Mouse (Mus musculus): ENCODE results near the gene Arid1b. TPM values are rescaled to one million over a fixed set of nuclear protein-coding genes. Genes with fewer than 3 reads are reported as not detected.

Arid1b gene
- polyA plus RNA-seq, 1 experiment from 2014 or later, result 12.4 TPM

GRCm38 (mm10) chr17:5377930-5378310, 383.8 kb downstream of the Arid1b start:
- peaks cover 6% of the 10 kb centered on the region; the same call in 1 of the 2 replicates for H3K4me1 ChIP-seq (ENCODE audit: control insufficient read depth, insufficient read depth, low read length)
- no peak for ATAC-seq (ENCODE audit: low read depth)
- peak overlapping the region; percentile 18; the same call in 1 of the 2 replicates for H3K4me2 ChIP-seq (ENCODE audit: low read depth, low read length)
- no peaks in the 10 kb centered on the region for H3K27me3 ChIP-seq (replicated peaks; ENCODE audit: control insufficient read depth, insufficient read depth, low read length)
- H3K9me3 ChIP-seq (ENCODE audit: control insufficient read depth, low read length), result no peaks in the 10 kb centered on the region
- peak; percentile 58 for DNase-seq (ENCODE audit: low spot score)
- no peaks in the 10 kb centered on the region for H3K36me3 ChIP-seq (ENCODE audit: control insufficient read depth, insufficient read depth, low read length)
- no peak overlapping the region for H3K27ac ChIP-seq (replicated peaks; ENCODE audit: low read depth, low read length)
- 30% methylated on average over 7 of the region's 7 CpGs for WGBS
- no peak overlapping the region for H3K4me3 ChIP-seq (ENCODE audit: low read depth, low read length)
- no peak overlapping the region for H3K9ac ChIP-seq (ENCODE audit: low read depth, low read length)

- H3K36me3 ChIP-seq (ENCODE audit: control insufficient read depth, insufficient read depth, low read length), result no peaks in the 10 kb centered on the region
- no peaks in the 10 kb centered on the region for H3K27me3 ChIP-seq (replicated peaks; ENCODE audit: control insufficient read depth, insufficient read depth, low read length)
- WGBS, result 96% methylated on average over 1 of the region's 1 CpGs
- no peaks in the 10 kb centered on the region for H3K4me1 ChIP-seq (ENCODE audit: control insufficient read depth, insufficient read depth, low read length)
- no peak overlapping the region for H3K9ac ChIP-seq (ENCODE audit: low read depth, low read length)
- ATAC-seq (ENCODE audit: low read depth) (no peak), DNase-seq (ENCODE audit: low spot score) (no peak)
- H3K4me3 ChIP-seq (ENCODE audit: low read depth, low read length), result no peak overlapping the region
- H3K9me3 ChIP-seq (ENCODE audit: control insufficient read depth, low read length), result no peaks in the 10 kb centered on the region
- H3K27ac ChIP-seq (replicated peaks; ENCODE audit: low read depth, low read length), result no peak overlapping the region
- H3K4me2 ChIP-seq (ENCODE audit: low read depth, low read length), result no peak overlapping the region
Observed at GRCm38 (mm10) chr17:5385694-5386093, 391.6 kb downstream of the Arid1b start.

- WGBS, result 86% methylated on average over 12 of the region's 12 CpGs
- Histone ChIP-seq H3K4me1 (ENCODE audit: control insufficient read depth, insufficient read depth, low read length) (no peaks in the 10 kb centered on the region), H3K27me3 (replicated peaks; ENCODE audit: control insufficient read depth, insufficient read depth, low read length) (no peaks in the 10 kb centered on the region), H3K4me3 (ENCODE audit: low read depth, low read length) (no peak overlapping the region), H3K9me3 (ENCODE audit: control insufficient read depth, low read length) (no peaks in the 10 kb centered on the region), H3K4me2 (ENCODE audit: low read depth, low read length) (no peak overlapping the region), H3K9ac (ENCODE audit: low read depth, low read length) (no peak overlapping the region), H3K27ac (replicated peaks; ENCODE audit: low read depth, low read length) (no peak overlapping the region), H3K36me3 (ENCODE audit: control insufficient read depth, insufficient read depth, low read length) (no peaks in the 10 kb centered on the region)
- ATAC-seq (ENCODE audit: low read depth) (no peak), DNase-seq (ENCODE audit: low spot score) (no peak)
Observed at GRCm38 (mm10) chr17:5386885-5387545, 392.9 kb downstream of the Arid1b start.

- H3K27ac ChIP-seq (replicated peaks; ENCODE audit: low read depth, low read length), result no peak overlapping the region
- no peaks in the 10 kb centered on the region for H3K27me3 ChIP-seq (replicated peaks; ENCODE audit: control insufficient read depth, insufficient read depth, low read length)
- H3K4me3 ChIP-seq (ENCODE audit: low read depth, low read length), result no peak overlapping the region
- no peak overlapping the region for H3K4me2 ChIP-seq (ENCODE audit: low read depth, low read length)
- H3K4me1 ChIP-seq (ENCODE audit: control insufficient read depth, insufficient read depth, low read length), result no peaks in the 10 kb centered on the region
- DNase-seq (ENCODE audit: low spot score) (no peak), ATAC-seq (ENCODE audit: low read depth) (no peak)
- H3K36me3 ChIP-seq (ENCODE audit: control insufficient read depth, insufficient read depth, low read length), result no peaks in the 10 kb centered on the region
- 79% methylated on average over 3 of the region's 3 CpGs for WGBS
- H3K9ac ChIP-seq (ENCODE audit: low read depth, low read length), result no peak overlapping the region
- no peaks in the 10 kb centered on the region for H3K9me3 ChIP-seq (ENCODE audit: control insufficient read depth, low read length)
Observed at GRCm38 (mm10) chr17:5388351-5388750, 394.2 kb downstream of the Arid1b start.

- no peak overlapping the region for H3K4me3 ChIP-seq (ENCODE audit: low read depth, low read length)
- H3K9me3 ChIP-seq (ENCODE audit: control insufficient read depth, low read length), result no peaks in the 10 kb centered on the region
- no peaks in the 10 kb centered on the region for H3K4me1 ChIP-seq (ENCODE audit: control insufficient read depth, insufficient read depth, low read length)
- WGBS, result 60% methylated on average over 10 of the region's 10 CpGs
- H3K9ac ChIP-seq (ENCODE audit: low read depth, low read length), result no peak overlapping the region
- DNase-seq (ENCODE audit: low spot score) (no peak), ATAC-seq (ENCODE audit: low read depth) (no peak)
- H3K27ac ChIP-seq (replicated peaks; ENCODE audit: low read depth, low read length), result no peak overlapping the region
- H3K36me3 ChIP-seq (ENCODE audit: control insufficient read depth, insufficient read depth, low read length), result no peaks in the 10 kb centered on the region
- no peaks in the 10 kb centered on the region for H3K27me3 ChIP-seq (replicated peaks; ENCODE audit: control insufficient read depth, insufficient read depth, low read length)
- H3K4me2 ChIP-seq (ENCODE audit: low read depth, low read length), result no peak overlapping the region
Observed at GRCm38 (mm10) chr17:5390682-5391081, 396.6 kb downstream of the Arid1b start.

- Histone ChIP-seq H3K9ac (ENCODE audit: low read depth, low read length) (no peak overlapping the region), H3K4me1 (ENCODE audit: control insufficient read depth, insufficient read depth, low read length) (no peaks in the 10 kb centered on the region), H3K27me3 (replicated peaks; ENCODE audit: control insufficient read depth, insufficient read depth, low read length) (no peaks in the 10 kb centered on the region), H3K9me3 (ENCODE audit: control insufficient read depth, low read length) (no peaks in the 10 kb centered on the region), H3K27ac (replicated peaks; ENCODE audit: low read depth, low read length) (no peak overlapping the region), H3K4me2 (ENCODE audit: low read depth, low read length) (no peak overlapping the region), H3K4me3 (ENCODE audit: low read depth, low read length) (no peak overlapping the region), H3K36me3 (ENCODE audit: control insufficient read depth, insufficient read depth, low read length) (no peaks in the 10 kb centered on the region)
- ATAC-seq (ENCODE audit: low read depth) (no peak), DNase-seq (ENCODE audit: low spot score) (peak; percentile 29)
- WGBS, result 77% methylated on average over 16 of the region's 16 CpGs
Observed at GRCm38 (mm10) chr17:5395454-5396205, 401.5 kb downstream of the Arid1b start.

- H3K27me3 ChIP-seq (replicated peaks; ENCODE audit: control insufficient read depth, insufficient read depth, low read length), result no peaks in the 10 kb centered on the region
- H3K36me3 ChIP-seq (ENCODE audit: control insufficient read depth, insufficient read depth, low read length), result no peaks in the 10 kb centered on the region
- no peak for DNase-seq (ENCODE audit: low spot score)
- 75% methylated on average over 5 of the region's 5 CpGs for WGBS
- ATAC-seq (ENCODE audit: low read depth), result no peak
- H3K9ac ChIP-seq (ENCODE audit: low read depth, low read length), result no peak overlapping the region
- no peak overlapping the region for H3K4me3 ChIP-seq (ENCODE audit: low read depth, low read length)
- no peaks in the 10 kb centered on the region for H3K9me3 ChIP-seq (ENCODE audit: control insufficient read depth, low read length)
- no peaks in the 10 kb centered on the region for H3K4me1 ChIP-seq (ENCODE audit: control insufficient read depth, insufficient read depth, low read length)
- no peak overlapping the region for H3K27ac ChIP-seq (replicated peaks; ENCODE audit: low read depth, low read length)
- no peak overlapping the region for H3K4me2 ChIP-seq (ENCODE audit: low read depth, low read length)
Observed at GRCm38 (mm10) chr17:5396213-5396612, 402.1 kb downstream of the Arid1b start.
